Mouse (Mus musculus) gonadal fat pad, adult 2 months (tissue): ENCODE results near the gene Dok1. TPM values are rescaled to one million over a fixed set of nuclear protein-coding genes. Genes with fewer than 3 reads are reported as not detected.

Source experiments
- DNase-seq: peaks from one replicate; pipeline ENCODE4 v3.0.0-alpha.2; 2012; ENCODE audit warnings: low read depth
- polyA plus RNA-seq: library from polyadenylated mRNA; depleted of rRNA; stranded (reverse); fragments of >200 nt; gene quantifications from 2 replicates; pipeline ENCODE4 v1.2.3, GENCODE M21; 2012

Gene Dok1
- polyA plus RNA-seq, 1 experiment, result 28.3 TPM

GRCm38 (mm10) chr6:83049367-83049766 is 16.1 kb upstream of the Dok1 start:
- DNase-seq, result no peak

DNA sequence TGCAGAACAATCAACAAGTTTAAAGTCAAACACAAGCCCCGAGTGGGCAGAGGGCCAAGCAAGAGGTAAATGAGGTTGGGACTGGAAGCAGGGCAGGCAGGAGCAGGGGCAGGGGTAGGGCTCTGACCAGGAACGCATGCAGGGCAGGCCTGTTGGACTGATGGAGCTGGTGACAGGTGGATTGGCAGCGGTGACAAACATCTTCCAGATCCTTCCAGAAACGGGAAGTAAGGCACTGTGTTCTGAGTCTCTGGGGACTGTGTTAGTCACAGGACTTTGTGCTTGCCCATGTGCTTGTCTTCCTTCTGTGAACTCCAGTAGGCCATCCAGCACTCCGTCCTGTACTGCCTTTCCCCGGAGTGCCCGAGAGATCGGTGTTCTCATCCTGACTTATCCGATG is 11.5 kb upstream of the Dok1 start:
- DNase-seq, result no peak

- no peak for DNase-seq
These were observed 10.7 kb upstream of the Dok1 start for GRCm38 (mm10) chr6:83043993-83044392.

- DNase-seq, result no peak
These were observed 10.3 kb upstream of the Dok1 start for GRCm38 (mm10) chr6:83043561-83043960.

GRCm38 (mm10) chr6:83040601-83041000 is 7.3 kb upstream of the Dok1 start:
- DNase-seq, result no peak

- no peak for DNase-seq
These were observed 5.3 kb upstream of the Dok1 start for GRCm38 (mm10) chr6:83038496-83039012.

GRCm38 (mm10) chr6:83037188-83037587 is 3.9 kb upstream of the Dok1 start:
- no peak for DNase-seq

GRCm38 (mm10) chr6:83034463-83035055 is 1.3 kb upstream of the Dok1 start:
- DNase-seq, result no peak

- no peak for DNase-seq
These were observed 491 bp downstream of the Dok1 start for GRCm38 (mm10) chr6:83032769-83033191.

- DNase-seq, result no peak
These were observed 1.2 kb downstream of the Dok1 start for GRCm38 (mm10) chr6:83031921-83032590.

- no peak for DNase-seq
These were observed 2.2 kb downstream of the Dok1 start for GRCm38 (mm10) chr6:83031111-83031510.

DNA sequence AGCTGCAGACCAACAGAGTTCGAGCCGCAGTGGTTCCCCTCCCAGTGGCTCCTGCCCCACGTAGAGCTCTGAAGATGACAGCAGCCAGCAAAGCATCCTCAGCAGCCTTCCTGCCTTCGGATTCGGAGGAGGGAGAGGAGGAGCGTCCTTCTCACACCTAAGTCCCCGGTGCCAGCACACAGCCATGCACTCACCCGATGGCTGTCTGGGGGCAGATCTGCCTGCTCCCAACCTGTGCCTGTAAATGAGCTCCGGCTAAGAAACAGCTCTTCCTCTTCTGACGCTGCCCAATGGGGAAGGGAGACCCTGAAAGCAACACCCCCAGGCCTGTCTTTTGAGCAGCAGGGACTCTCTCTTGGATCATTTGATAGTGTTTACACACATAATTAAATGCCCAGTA is 3.5 kb downstream of the Dok1 start:
- DNase-seq, result no peak

GRCm38 (mm10) chr6:83027706-83028105 is 5.6 kb downstream of the Dok1 start:
- no peak for DNase-seq

DNA sequence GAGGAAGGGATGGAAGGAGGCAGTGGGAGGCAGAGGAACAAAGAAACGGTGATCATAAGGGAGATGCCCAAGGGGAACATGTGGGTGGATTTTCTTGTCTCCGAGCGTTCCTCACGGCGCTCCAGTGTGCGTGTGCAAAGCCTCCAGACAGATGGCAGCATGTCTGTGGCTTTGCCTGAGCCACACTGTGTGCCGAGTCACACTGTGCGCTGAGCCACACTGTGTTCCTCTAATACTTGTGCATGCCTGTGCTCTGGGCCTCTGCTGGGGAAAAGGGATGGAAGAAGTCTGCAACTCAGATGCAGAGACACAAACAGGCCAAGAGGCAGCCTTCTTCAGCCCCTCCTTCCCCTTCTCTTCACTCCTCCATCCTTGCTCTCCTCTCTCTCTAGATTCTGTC is 6.0 kb downstream of the Dok1 start:
- no peak for DNase-seq

- DNase-seq, result no peak
These were observed 8.1 kb downstream of the Dok1 start for GRCm38 (mm10) chr6:83025221-83025620.

GRCm38 (mm10) chr6:83024421-83024820 is 8.8 kb downstream of the Dok1 start:
- DNase-seq, result no peak

- DNase-seq, result no peak
These were observed 9.5 kb downstream of the Dok1 start for GRCm38 (mm10) chr6:83023786-83024185.

DNA sequence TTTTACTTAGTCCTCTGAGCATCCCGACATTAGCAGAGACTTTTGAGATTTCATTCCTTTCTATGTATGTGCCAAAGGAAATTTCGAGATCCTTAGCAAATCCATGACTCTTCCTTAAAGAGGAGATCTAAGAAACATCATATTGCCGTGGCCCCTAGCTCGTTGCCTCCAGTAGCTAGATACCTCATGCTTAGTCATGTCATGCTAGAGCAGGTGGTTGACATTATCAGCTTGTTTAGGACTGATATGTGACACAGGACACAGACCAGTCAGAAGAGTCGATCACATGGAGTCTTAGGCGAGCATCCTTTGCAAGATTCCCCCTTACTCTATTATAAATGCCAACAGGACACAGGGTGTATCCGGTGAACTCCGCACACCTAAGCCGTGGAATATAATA is 10.3 kb downstream of the Dok1 start:
- DNase-seq, result no peak

DNA sequence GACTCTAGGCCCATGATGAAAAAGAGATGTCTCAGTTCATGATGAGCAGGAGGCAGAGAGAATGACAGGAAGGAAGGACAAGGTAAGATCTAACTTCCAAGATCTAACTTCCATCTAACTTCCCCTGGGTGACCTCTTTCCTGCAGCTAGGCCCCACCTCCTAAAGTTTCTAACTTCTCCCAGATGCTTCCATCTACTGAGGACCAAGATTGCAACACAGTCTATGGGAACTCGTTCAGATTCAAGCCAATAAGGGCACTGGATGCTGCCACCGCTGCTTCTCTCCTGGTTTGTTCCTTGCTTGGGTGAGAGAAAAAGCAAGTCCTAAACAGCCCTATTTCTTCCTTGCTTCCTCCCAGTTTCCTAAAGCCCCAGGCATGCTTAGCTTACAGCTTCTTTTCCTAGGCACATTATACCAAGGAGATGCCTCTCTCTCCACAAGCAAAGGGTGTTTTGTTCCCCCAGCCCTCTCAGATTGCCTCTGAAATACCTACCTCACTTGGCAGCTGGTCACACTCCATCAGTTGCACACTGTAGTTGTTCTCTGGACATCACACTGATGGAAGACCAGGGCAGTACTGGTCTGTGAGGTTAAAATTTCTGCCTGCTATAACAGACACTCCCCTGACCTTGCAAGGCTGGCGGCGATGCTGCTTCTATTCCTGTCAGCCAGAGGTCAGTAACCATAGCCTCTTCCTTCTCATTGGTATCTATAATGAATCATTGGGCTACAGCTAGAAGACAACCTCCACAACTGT is 12.3 kb downstream of the Dok1 start:
- no peak for DNase-seq

GRCm38 (mm10) chr6:83020121-83020520 is 13.2 kb downstream of the Dok1 start:
- no peak for DNase-seq

- DNase-seq, result no peak
These were observed 14.2 kb downstream of the Dok1 start for GRCm38 (mm10) chr6:83019044-83019443.

DNA sequence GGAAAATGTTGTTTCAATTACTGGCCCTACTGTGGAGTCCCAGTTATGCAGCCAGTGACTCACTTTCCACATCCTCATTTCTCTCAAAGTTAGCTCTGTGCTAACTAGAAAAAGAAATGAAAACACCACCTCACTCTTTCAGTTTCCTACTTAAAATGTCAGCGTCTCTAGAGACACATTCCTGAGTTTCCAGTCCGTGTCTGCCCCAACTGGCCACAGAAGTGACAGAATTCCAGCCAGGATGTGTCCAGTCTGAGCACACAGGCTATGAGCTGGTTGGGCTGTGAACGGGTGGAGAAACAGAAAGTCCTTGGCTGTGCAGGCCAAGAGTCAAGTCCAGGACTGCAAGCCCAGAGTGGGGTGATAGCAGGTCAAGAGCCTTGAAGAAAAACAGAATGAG is 16.1 kb downstream of the Dok1 start:
- DNase-seq, result no peak

GRCm38 (mm10) chr6:83015749-83016148 is 17.5 kb downstream of the Dok1 start:
- no peak for DNase-seq
